Mouse (Mus musculus) CH12.LX (cell line): Measurements from ENCODE around the gene Afap1. TPM values are rescaled to one million over a fixed set of nuclear protein-coding genes. Genes with fewer than 3 reads are reported as not detected.
A peak's percentile ranks its signal among the peaks of the same experiment; 100 is the strongest.

ENCODE experiments used
- DNase-seq: peaks from one replicate; pipeline ENCODE4 v3.0.0-alpha.2; 2013; ENCODE audit errors: extremely low read depth
- H3K27ac ChIP-seq: 2 replicates; pipeline ENCODE4 v1.5.1; 2012; ENCODE audit warnings: low read depth, mild to moderate bottlenecking, control low read depth, moderate library complexity; ENCODE audit not compliant: insufficient read depth
- H3K27me3 ChIP-seq: replicated peaks from 2 replicates; pipeline ENCODE3; 2012; ENCODE audit warnings: inconsistent platforms
- H3K36me3 ChIP-seq, 2 experiments: replicated peaks in 1 of 2; 2 replicates each; pipeline versions ENCODE3 to v1.6.1; 2012; ENCODE audit warnings: inconsistent platforms in 1 of 2, low read length in 1 of 2, mild to moderate bottlenecking in 1 of 2, mixed read lengths in 1 of 2, moderate library complexity in 1 of 2; ENCODE audit not compliant: control insufficient read depth in 1 of 2, insufficient read depth in 1 of 2
- H3K4me1 ChIP-seq, 2 experiments: 2 replicates each; pipeline ENCODE4 v1.6.1; 2012; ENCODE audit warnings: inconsistent platforms in 1 of 2, moderate library complexity in 1 of 2; ENCODE audit not compliant: insufficient read depth in 2 of 2, control insufficient read depth in 1 of 2
- H3K4me2 ChIP-seq: 2 replicates; pipeline ENCODE4 v1.6.1; 2012; ENCODE audit warnings: low read depth, mild to moderate bottlenecking, control low read depth; ENCODE audit not compliant: poor library complexity, insufficient read depth, severe bottlenecking
- H3K4me3 ChIP-seq, 3 experiments: fragments of 150-350 bp in 1 of 3; sonication (generic) in 1 of 3; replicated peaks in 1 of 3; 2 replicates each; pipeline versions ENCODE3 to v1.5.1; 2011 to 2012; ENCODE audit warnings: low read depth in 2 of 3, low read length in 2 of 3, mild to moderate bottlenecking in 2 of 3, moderate library complexity in 2 of 3, control low read depth in 1 of 3, improper control_type of control experiment in 1 of 3, inconsistent platforms in 1 of 3, mixed read lengths in 1 of 3; ENCODE audit not compliant: poor library complexity in 1 of 3
- H3K79me2 ChIP-seq: replicated peaks from 2 replicates; pipeline ENCODE4 v1.6.1; 2012; ENCODE audit warnings: mild to moderate bottlenecking, moderate library complexity; ENCODE audit not compliant: control insufficient read depth, poor library complexity, insufficient read depth, severe bottlenecking; ENCODE audit errors: extremely low read depth
- H3K9ac ChIP-seq: 2 replicates; pipeline ENCODE4 v1.6.1; 2012; ENCODE audit warnings: low read depth, mild to moderate bottlenecking, control low read depth, moderate library complexity; ENCODE audit not compliant: insufficient read depth
- H3K9me3 ChIP-seq: replicated peaks from 2 replicates; pipeline ENCODE3; 2012; ENCODE audit warnings: low read length, inconsistent platforms, mixed read lengths
- BHLHE40 ChIP-seq: IDR thresholded peaks from 2 replicates; pipeline ENCODE4 v1.6.1; 2011; ENCODE audit warnings: mild to moderate bottlenecking, low read depth, low read length, improper control_type of control experiment
- CHD1 ChIP-seq: IDR thresholded peaks from 2 replicates; pipeline ENCODE4 v1.6.1; 2012; ENCODE audit warnings: low read depth, low read length, improper control_type of control experiment, inconsistent platforms
- CTCF ChIP-seq, 2 experiments: IDR thresholded peaks in 1 of 2; conservative IDR thresholded peaks in 1 of 2; 2 replicates each; pipeline ENCODE4 v1.5.1; 2011 to 2012; ENCODE audit warnings: low read depth in 2 of 2, low read length in 2 of 2, improper control_type of control experiment in 1 of 2, inconsistent platforms in 1 of 2, mild to moderate bottlenecking in 1 of 2, moderate library complexity in 1 of 2
- ELF1 ChIP-seq: IDR thresholded peaks from 2 replicates; pipeline ENCODE4 v1.6.1; 2014; ENCODE audit warnings: low read depth, mild to moderate bottlenecking, inconsistent platforms, low read length, improper control_type of control experiment
- EP300 ChIP-seq: IDR thresholded peaks from 2 replicates; pipeline ENCODE4 v1.6.1; 2011; ENCODE audit warnings: low read length, improper control_type of control experiment
- ETS1 ChIP-seq: conservative IDR thresholded peaks from 2 replicates; pipeline ENCODE4 v1.6.1; 2012; ENCODE audit warnings: low read depth, mild to moderate bottlenecking, inconsistent platforms, low read length, improper control_type of control experiment, moderate library complexity
- GABPA ChIP-seq: IDR thresholded peaks from 2 replicates; pipeline ENCODE4 v1.6.1; 2012; ENCODE audit warnings: low read depth, low read length, improper control_type of control experiment, inconsistent platforms; ENCODE audit not compliant: insufficient replicate concordance
- HCFC1 ChIP-seq: IDR thresholded peaks from 2 replicates; pipeline ENCODE4 v1.6.1; 2012; ENCODE audit warnings: low read depth, mild to moderate bottlenecking, inconsistent platforms, low read length, improper control_type of control experiment
- JUN ChIP-seq: IDR thresholded peaks from 2 replicates; pipeline ENCODE4 v1.6.1; 2011; ENCODE audit warnings: low read depth, mild to moderate bottlenecking, low read length, improper control_type of control experiment, moderate library complexity; ENCODE audit not compliant: insufficient read depth
- JUND ChIP-seq: conservative IDR thresholded peaks from 2 replicates; pipeline ENCODE4 v1.6.1; 2011; ENCODE audit warnings: low read depth, low read length, improper control_type of control experiment
- KAT2A ChIP-seq: IDR thresholded peaks from 2 replicates; pipeline ENCODE4 v1.6.1; 2012; ENCODE audit warnings: low read length, improper control_type of control experiment, inconsistent platforms; ENCODE audit not compliant: insufficient replicate concordance
- MAFK ChIP-seq: IDR thresholded peaks from 2 replicates; pipeline ENCODE4 v1.6.1; 2011; ENCODE audit warnings: low read length, improper control_type of control experiment; ENCODE audit not compliant: insufficient replicate concordance
- MAZ ChIP-seq: IDR thresholded peaks from 2 replicates; pipeline ENCODE4 v1.6.1; 2012; ENCODE audit warnings: low read depth, mild to moderate bottlenecking, inconsistent platforms, low read length, improper control_type of control experiment, moderate library complexity
- MEF2A ChIP-seq: IDR thresholded peaks from 2 replicates; pipeline ENCODE4 v1.6.1; 2014; ENCODE audit warnings: low read depth, mild to moderate bottlenecking, inconsistent platforms, low read length, improper control_type of control experiment, borderline replicate concordance
- MXI1 ChIP-seq: IDR thresholded peaks from 2 replicates; pipeline ENCODE4 v1.6.1; 2011; ENCODE audit warnings: mild to moderate bottlenecking, low read depth, low read length, improper control_type of control experiment
- MYC ChIP-seq: IDR thresholded peaks from 2 replicates; pipeline ENCODE4 v1.6.1; 2011; ENCODE audit warnings: low read depth, mild to moderate bottlenecking, improper control_type of control experiment, low read length
- NRF1 ChIP-seq: IDR thresholded peaks from 2 replicates; pipeline ENCODE4 v1.6.1; 2014; ENCODE audit warnings: low read depth, mild to moderate bottlenecking, inconsistent platforms, low read length, improper control_type of control experiment, moderate library complexity
- PAX5 ChIP-seq: IDR thresholded peaks from 2 replicates; pipeline ENCODE4 v1.6.1; 2012; ENCODE audit warnings: low read length, inconsistent platforms, mixed read lengths
- POLR2A ChIP-seq: IDR thresholded peaks from 2 replicates; pipeline ENCODE4 v1.6.1; 2011; ENCODE audit warnings: low read depth, mild to moderate bottlenecking, improper control_type of control experiment, low read length
- RCOR1 ChIP-seq: conservative IDR thresholded peaks from 2 replicates; pipeline ENCODE4 v1.6.1; 2012; ENCODE audit warnings: low read depth, mild to moderate bottlenecking, inconsistent platforms, low read length, improper control_type of control experiment
- SIN3A ChIP-seq: IDR thresholded peaks from 2 replicates; pipeline ENCODE4 v1.6.1; 2012; ENCODE audit warnings: low read length, improper control_type of control experiment, inconsistent platforms
- SMC3 ChIP-seq: IDR thresholded peaks from 2 replicates; pipeline ENCODE4 v1.6.1; 2011; ENCODE audit warnings: low read depth, low read length, improper control_type of control experiment
- TBP ChIP-seq: conservative IDR thresholded peaks from 2 replicates; pipeline ENCODE4 v1.6.1; 2011; ENCODE audit warnings: low read depth, low read length, improper control_type of control experiment
- TCF12 ChIP-seq: IDR thresholded peaks from 2 replicates; pipeline ENCODE4 v1.6.1; 2014; ENCODE audit warnings: low read depth, mild to moderate bottlenecking, inconsistent platforms, low read length, improper control_type of control experiment
- ZMIZ1 ChIP-seq: IDR thresholded peaks from 2 replicates; pipeline ENCODE4 v1.6.1; 2012; ENCODE audit warnings: low read depth, mild to moderate bottlenecking, inconsistent platforms, low read length, improper control_type of control experiment
- ZNF384 ChIP-seq: IDR thresholded peaks from 2 replicates; pipeline ENCODE4 v1.6.1; 2012; ENCODE audit warnings: low read depth, low read length, improper control_type of control experiment, inconsistent platforms
- dilution Hi-C: fragments of 300-500 bp; cut with MboI; formaldehyde crosslinking; loops from 2 replicates; pipeline ENCODE4 v1.14.3; 2020; ENCODE audit warnings: low sequenced_read_pairs; ENCODE audit not compliant: extremely low pct_unique_long_range_greater_than_20kb, extremely low pct_ligation_motif_present
- in situ Hi-C: fragments of 300-500 bp; cut with MboI; formaldehyde crosslinking; loops from 3 replicates; pipeline ENCODE4 v1.14.3; 2019; ENCODE audit warnings: low sequenced_read_pairs, low pct_ligation_motif_present, low pct_unique_long_range_greater_than_20kb, mixed read lengths
- polyA plus RNA-seq: library from polyadenylated mRNA; unstranded; fragments of >175 nt; gene quantifications from 2 replicates; pipeline ENCODE4 v1.2.1, GENCODE M21; 2012; ENCODE audit warnings: low read depth; ENCODE audit not compliant: insufficient read length
- total RNA-seq, 2 experiments: library from RNA; depleted of rRNA; stranded (reverse); fragments of 300-350 nt in 1 of 2; fragments of >200 nt in 1 of 2; gene quantifications; 2 replicates each; pipeline ENCODE4 v1.2.3; 2012 to 2014

Gene Afap1
- total and polyA plus RNA-seq, 3 experiments, result 0.32 to 4.0 (median 0.86) TPM

GRCm38 (mm10) chr5:35896556-35896955 lies 3.4 kb downstream of the Afap1 start:
- Histone ChIP-seq H3K9me3 (no peaks in the 10 kb centered on the region), H3K4me3 (peak overlapping the region in 1 of 3 experiments; percentile 2), H3K27me3 (peaks cover 17% of the 10 kb centered on the region), H3K27ac (0 out of 2 replicates have a peak overlapping the region, but pooled peaks have one; percentile 25), H3K9ac (peak overlapping the region; percentile 28; the same call in 1 of the 2 replicates), H3K4me1 (peaks cover 30 to 46% of the 10 kb centered on the region in 2 experiments), H3K36me3 (no peaks in the 10 kb centered on the region), H3K4me2 (peak overlapping the region; percentile 80), H3K79me2 (no peaks in the 10 kb centered on the region)
- TF ChIP-seq JUND, result no peak
- TF ChIP-seq HCFC1, result 0 out of 2 replicates have a peak, but pooled peaks have one; percentile 4
- TF ChIP-seq MYC, result no peak
- TF ChIP-seq ZMIZ1, result no peak
- no peak for TF ChIP-seq SMC3
- no peak for TF ChIP-seq TCF12
- in situ Hi-C loops (loop anchor here (25.0 kb wide), 1 partner anchor 491 kb away; the partner anchor contains the start of gene Sorcs2), dilution Hi-C loops (no loop called here)
- no peak for DNase-seq

GRCm38 (mm10) chr5:35897147-35897546 lies 4.0 kb downstream of the Afap1 start:
- H3K4me2 ChIP-seq, result peak overlapping the region; percentile 80

GRCm38 (mm10) chr5:35898114-35898513 lies 5.0 kb downstream of the Afap1 start:
- Histone ChIP-seq H3K9me3 (no peaks in the 10 kb centered on the region), H3K36me3 (no peaks in the 10 kb centered on the region), H3K9ac (no peak overlapping the region), H3K27me3 (peaks cover 5% of the 10 kb centered on the region), H3K4me1 (peaks cover 33 to 43% of the 10 kb centered on the region in 2 experiments), H3K4me3 (no peak overlapping the region), H3K27ac (no peak overlapping the region), H3K4me2 (no peak overlapping the region), H3K79me2 (no peaks in the 10 kb centered on the region)
- no peak for DNase-seq
- in situ Hi-C loops, result loop anchor here (25.0 kb wide), 1 partner anchor 489 kb away; the partner anchor contains the start of gene Sorcs2
- dilution Hi-C loops, result no loop called here
- TF ChIP-seq ZNF384, result no peak
- TF ChIP-seq RCOR1, result no peak
- TF ChIP-seq SMC3, result no peak
- TF ChIP-seq SIN3A, result no peak
- no peak for TF ChIP-seq NRF1
- no peak for TF ChIP-seq ETS1
- no peak for TF ChIP-seq ELF1
- no peak for TF ChIP-seq MAFK
- no peak for TF ChIP-seq PAX5
- TF ChIP-seq GABPA, result no peak
- no peak for TF ChIP-seq TBP
- no peak for TF ChIP-seq BHLHE40
- TF ChIP-seq KAT2A, result no peak
- no peak for TF ChIP-seq POLR2A
- TF ChIP-seq MEF2A, result no peak
- TF ChIP-seq MAZ, result no peak
- TF ChIP-seq CTCF (conservative IDR thresholded peaks at IDR 0.05 in 1 of 2, IDR thresholded peaks at IDR 0.05 in 1 of 2; ENCODE audit: low read depth in 2 of 2, low read length in 2 of 2), result no peak

More at GRCm38 (mm10) chr5:35897147-35897546, 4.0 kb downstream of the Afap1 start:
- peak; percentile 27 for DNase-seq
- Histone ChIP-seq H3K27ac (0 out of 2 replicates have a peak overlapping the region, but pooled peaks have one; percentile 25), H3K79me2 (no peaks in the 10 kb centered on the region), H3K4me1 (peaks cover 30 to 46% of the 10 kb centered on the region in 2 experiments)
- dilution Hi-C loops (no loop called here), in situ Hi-C loops (loop anchor here (25.0 kb wide), 1 partner anchor 490 kb away; the partner anchor contains the start of gene Sorcs2)
- TF ChIP-seq TCF12 (no peak), CHD1 (no peak; the same call in 1 of the 2 replicates), NRF1 (no peak), JUN (0 out of 2 replicates have a peak, but pooled peaks have one; percentile 13), CTCF (conservative IDR thresholded peaks at IDR 0.05 in 1 of 2, IDR thresholded peaks at IDR 0.05 in 1 of 2; ENCODE audit: low read depth in 2 of 2, low read length in 2 of 2) (no peak), MXI1 (peak; percentile 52; the same call in 1 of the 2 replicates), EP300 (peak; percentile 46; the same call in 1 of the 2 replicates), ETS1 (peak; percentile 38; the same call in 1 of the 2 replicates), PAX5 (no peak)
- TF ChIP-seq, all 38 proteins: peak for 4
- Histone ChIP-seq H3K9me3 (no peaks in the 10 kb centered on the region), H3K9ac (peak overlapping the region; percentile 28; the same call in 1 of the 2 replicates), H3K36me3 (no peaks in the 10 kb centered on the region), H3K27me3 (peaks cover 11% of the 10 kb centered on the region), H3K4me3 (peak overlapping the region in 2 of 3 experiments; percentile 2 to 20)
